Mouse (Mus musculus) bone marrow, adult 2 months (tissue): ENCODE data around the gene Hoxc5.

Experiments used
- CTCF ChIP-seq: fragments of 200-500 bp; IDR thresholded peaks from 2 replicates; pipeline ENCODE4 v1.5.1; 2011; ENCODE audit warnings: low read length, control low read depth; ENCODE audit not compliant: control insufficient read depth, insufficient read depth
- POLR2A ChIP-seq: fragments of 200-500 bp; IDR thresholded peaks from 2 replicates; pipeline ENCODE4 v1.6.1; 2011; ENCODE audit warnings: low read depth, mild to moderate bottlenecking, control low read depth, low read length, borderline replicate concordance; ENCODE audit not compliant: control insufficient read depth

DNA sequence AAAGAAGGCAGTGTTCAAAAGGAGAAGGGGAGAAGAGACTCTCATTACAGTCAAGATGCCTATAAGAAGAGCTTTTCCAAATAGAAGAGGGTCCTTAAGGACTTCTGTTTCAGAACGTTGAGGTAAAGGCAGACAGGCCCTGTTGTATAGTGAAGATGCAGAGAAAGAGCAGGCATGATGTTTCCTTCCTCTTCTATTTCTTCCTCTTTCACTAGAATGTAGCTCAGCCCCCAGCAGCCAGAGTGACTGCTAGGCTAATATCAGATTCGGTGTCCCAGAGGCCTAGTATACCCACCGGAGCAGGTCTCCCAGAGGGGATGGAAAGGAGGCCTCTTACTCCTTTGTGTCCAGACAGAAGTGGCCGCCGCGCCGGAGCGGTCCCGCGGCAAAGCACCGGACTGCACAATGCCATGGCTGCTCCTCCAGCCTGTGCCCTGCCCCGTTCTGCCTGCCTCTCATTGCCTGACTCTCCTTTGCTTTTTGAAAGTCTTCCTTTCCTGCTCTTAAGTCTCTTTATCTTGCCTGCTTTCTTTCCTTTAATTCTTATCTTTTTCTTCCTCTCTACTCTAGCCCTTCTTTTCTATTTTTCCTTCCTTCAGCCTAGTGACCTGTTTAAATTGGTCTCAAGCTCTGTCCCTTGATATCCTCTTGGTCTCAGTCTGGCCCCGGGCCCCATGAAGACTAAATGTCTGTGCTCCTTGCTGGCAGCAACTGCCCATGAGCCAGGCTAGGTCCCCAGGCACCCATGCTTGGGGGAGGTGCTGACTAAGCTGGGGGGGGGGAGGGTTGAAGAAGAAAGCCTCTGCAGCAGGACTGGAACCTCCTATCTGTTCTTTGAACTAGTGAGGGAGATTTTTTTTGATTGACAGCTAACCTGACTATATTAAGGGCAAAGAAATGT is 11.6 kb downstream of the Hoxc5 start:
- TF ChIP-seq CTCF (no peak), POLR2A (no peak)
